Mouse (Mus musculus) midbrain, embryonic 16.5 days (tissue): ENCODE results near the gene Dnajb5. TPM values are rescaled to one million over a fixed set of nuclear protein-coding genes. Genes with fewer than 3 reads are reported as not detected.

Experiments used
- ATAC-seq: fragments of 200-750 bp; cut with Nextera tagmentation; 2 replicates; pipeline ENCODE4 v1.8.0; 2017; ENCODE audit warnings: moderate TSS enrichment
- H3K27ac ChIP-seq: fragments of 300-500 bp; sonication (generic); 2 replicates; pipeline ENCODE4 v1.5.1; 2014; ENCODE audit warnings: mild to moderate bottlenecking, low read length, mixed read lengths
- H3K27me3 ChIP-seq: fragments of 300-500 bp; sonication (generic); 2 replicates; pipeline ENCODE4 v1.6.1; 2014; ENCODE audit warnings: low read depth, low read length, mixed read lengths; ENCODE audit not compliant: control insufficient read depth, insufficient read depth
- H3K36me3 ChIP-seq: fragments of 300-500 bp; sonication (generic); 2 replicates; pipeline ENCODE4 v1.6.1; 2014; ENCODE audit warnings: mild to moderate bottlenecking, low read length, moderate library complexity, mixed read lengths; ENCODE audit not compliant: control insufficient read depth, insufficient read depth
- H3K4me1 ChIP-seq: fragments of 300-500 bp; sonication (generic); 2 replicates; pipeline ENCODE4 v1.6.1; 2014; ENCODE audit warnings: mild to moderate bottlenecking, low read length, mixed read lengths; ENCODE audit not compliant: control insufficient read depth, insufficient read depth
- H3K4me2 ChIP-seq: fragments of 300-500 bp; sonication (generic); 2 replicates; pipeline ENCODE4 v1.6.1; 2014; ENCODE audit warnings: mild to moderate bottlenecking, low read length, mixed read lengths
- H3K4me3 ChIP-seq: fragments of 300-500 bp; sonication (generic); 2 replicates; pipeline ENCODE4 v1.5.1; 2014; ENCODE audit warnings: low read depth, mild to moderate bottlenecking, low read length, moderate library complexity, mixed read lengths
- H3K9ac ChIP-seq: fragments of 300-500 bp; sonication (generic); 2 replicates; pipeline ENCODE4 v1.6.1; 2014; ENCODE audit warnings: low read depth, low read length, mixed read lengths
- H3K9me3 ChIP-seq: fragments of 300-500 bp; sonication (generic); replicated peaks from 2 replicates; pipeline ENCODE4 v1.6.1; 2014; ENCODE audit warnings: mild to moderate bottlenecking, low read length, mixed read lengths; ENCODE audit not compliant: control insufficient read depth, poor library complexity, severe bottlenecking
- WGBS: fragments of 180-500 bp; shearing (Covaris S2); extraction: QIAGEN DNeasy Blood & Tissue Kit; methylation state at CpG from one replicate; pipeline ENCODE4 v1.1.7; 2014; 5-methylcytosine and 5-hydroxymethylcytosine counted together
- polyA plus RNA-seq: library from polyadenylated mRNA; unstranded; fragments of >200 nt; fragmentation: Nextera tagmentation; extraction: Ambion mirVana; gene quantifications from 2 replicates; pipeline ENCODE4 v1.2.1, GENCODE M21; 2015

Gene Dnajb5
- polyA plus RNA-seq, 1 experiment from 2014 or later, result 53.8 TPM

DNA sequence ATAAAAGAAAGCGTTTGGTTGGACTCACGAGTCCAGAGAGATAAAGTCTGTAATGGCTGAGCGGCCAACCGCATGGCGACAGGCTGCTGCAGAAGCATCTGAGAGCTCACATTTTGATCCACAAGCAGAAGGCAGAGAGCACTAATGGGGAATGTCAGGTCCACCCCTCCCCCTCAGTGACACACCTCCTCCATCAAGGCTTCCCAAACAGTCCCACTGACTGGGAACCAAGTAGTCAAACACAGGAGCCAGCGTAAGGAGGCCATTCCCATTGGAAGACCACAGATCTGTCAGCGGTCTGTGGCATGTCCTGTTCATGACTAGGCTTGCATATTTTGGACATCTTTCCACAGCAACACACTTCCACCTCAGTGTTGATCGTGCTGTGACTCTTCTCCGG is 20.7 kb upstream of the Dnajb5 start:
- Histone ChIP-seq H3K27ac (no peak overlapping the region), H3K4me1 (peaks cover 5% of the 10 kb centered on the region; the same call in 1 of the 2 replicates), H3K4me2 (no peak overlapping the region), H3K27me3 (no peaks in the 10 kb centered on the region), H3K4me3 (no peak overlapping the region), H3K9ac (no peak overlapping the region), H3K36me3 (no peaks in the 10 kb centered on the region), H3K9me3 (0 out of 2 replicates have a peak, but pooled peaks cover 2% of the 10 kb centered on the region)
- WGBS, result 93% methylated on average over 9 of the region's 9 CpGs
- ATAC-seq, result no peak

DNA sequence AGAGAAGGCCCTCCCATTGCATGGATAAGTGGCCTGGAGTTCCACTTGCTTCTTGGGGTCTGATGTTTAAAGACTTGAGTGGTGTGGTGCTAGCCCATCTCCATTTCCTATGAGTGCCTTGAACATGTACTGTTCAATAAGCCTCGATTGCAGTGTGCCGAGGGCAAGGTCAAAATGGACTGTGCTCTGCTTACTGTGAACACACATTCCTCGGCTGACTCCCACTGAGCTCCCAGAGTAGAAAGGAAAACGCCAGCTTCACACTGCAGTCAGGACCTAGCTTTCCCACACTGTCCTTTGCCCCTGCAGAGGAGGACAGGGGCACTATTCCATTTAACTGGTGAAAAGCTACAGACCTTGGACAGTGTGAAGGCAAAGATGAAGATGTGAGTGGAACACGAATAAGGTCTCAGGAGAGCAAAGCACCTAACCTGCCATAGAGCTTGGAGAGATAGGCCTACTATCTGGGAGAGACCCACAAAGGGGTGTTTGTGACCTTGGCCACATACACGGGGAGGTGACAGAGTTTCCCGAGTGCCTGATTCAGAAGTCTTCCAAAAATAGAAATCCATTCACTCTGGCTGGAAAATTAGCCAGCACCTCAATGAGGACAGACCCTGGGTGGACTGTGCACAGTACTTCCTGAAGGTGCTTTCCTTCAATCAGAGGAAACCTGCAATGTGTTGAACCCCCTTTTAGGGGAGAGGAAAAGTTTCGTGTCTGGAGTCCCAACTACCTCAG is 17.2 kb upstream of the Dnajb5 start:
- no peak overlapping the region for H3K4me2 ChIP-seq
- H3K9ac ChIP-seq, result no peak overlapping the region
- no peak for ATAC-seq
- H3K4me3 ChIP-seq, result no peak overlapping the region
- 0 out of 2 replicates have a peak, but pooled peaks cover 2% of the 10 kb centered on the region for H3K9me3 ChIP-seq
- no peaks in the 10 kb centered on the region for H3K27me3 ChIP-seq
- 64% methylated on average over 8 of the region's 8 CpGs for WGBS
- H3K27ac ChIP-seq, result no peak overlapping the region
- no peaks in the 10 kb centered on the region for H3K36me3 ChIP-seq
- H3K4me1 ChIP-seq, result peaks cover 5% of the 10 kb centered on the region; the same call in 1 of the 2 replicates

DNA sequence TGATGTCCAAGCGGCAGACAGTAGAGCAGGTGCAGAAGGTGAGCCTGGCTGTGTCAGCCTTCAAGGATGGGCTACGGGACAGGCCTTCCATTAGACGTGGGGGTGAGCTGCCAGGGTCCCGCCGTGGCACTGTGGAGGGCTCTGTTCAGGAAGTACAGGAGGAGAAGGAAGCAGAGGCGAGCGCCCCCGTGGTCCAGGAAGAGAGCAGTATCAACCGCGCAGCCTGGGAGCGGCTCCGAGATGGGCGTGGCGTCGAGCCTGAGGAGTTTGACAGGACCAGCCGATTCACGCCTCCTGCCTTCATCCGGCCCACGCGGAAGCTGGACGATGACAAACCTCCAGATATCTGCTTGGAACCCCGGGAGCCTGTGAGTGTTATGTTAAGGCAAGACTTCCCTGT is 16.0 kb upstream of the Dnajb5 start:
- Histone ChIP-seq H3K9ac (no peak overlapping the region), H3K9me3 (no peaks in the 10 kb centered on the region), H3K4me1 (peaks cover 5% of the 10 kb centered on the region; the same call in 1 of the 2 replicates), H3K4me2 (peak overlapping the region; percentile 32), H3K4me3 (no peak overlapping the region), H3K36me3 (no peaks in the 10 kb centered on the region; the same call in 1 of the 2 replicates), H3K27me3 (no peaks in the 10 kb centered on the region), H3K27ac (no peak overlapping the region)
- peak; percentile 64; the same call in 1 of the 2 replicates for ATAC-seq
- WGBS, result 9% methylated on average over 22 of the region's 22 CpGs

DNA sequence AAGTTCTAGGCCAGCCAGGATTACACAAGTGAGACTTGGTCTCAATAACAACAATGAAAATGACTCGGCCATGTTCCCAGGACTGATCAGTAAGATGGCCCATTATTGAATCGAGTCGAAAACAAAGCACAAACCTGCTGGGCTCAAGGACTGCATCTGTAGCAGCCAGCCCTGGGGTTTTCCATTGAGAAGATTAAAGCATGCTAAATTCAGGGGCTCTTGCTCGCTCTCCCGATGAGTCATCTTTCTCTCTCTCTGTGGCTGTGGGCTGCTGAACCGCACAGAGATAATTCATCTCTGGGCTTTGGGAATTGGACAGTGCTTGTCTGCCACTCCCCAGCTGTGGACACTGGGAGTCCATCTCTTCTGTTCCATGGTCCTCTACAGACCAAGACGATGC is 8.2 kb upstream of the Dnajb5 start:
- ATAC-seq, result no peak
- Histone ChIP-seq H3K4me3 (no peak overlapping the region), H3K4me1 (peaks cover 5% of the 10 kb centered on the region), H3K9ac (no peak overlapping the region), H3K36me3 (peaks cover 9% of the 10 kb centered on the region), H3K9me3 (no peaks in the 10 kb centered on the region), H3K27me3 (no peaks in the 10 kb centered on the region), H3K4me2 (no peak overlapping the region), H3K27ac (no peak overlapping the region)
- 50% methylated on average over 7 of the region's 7 CpGs for WGBS

DNA sequence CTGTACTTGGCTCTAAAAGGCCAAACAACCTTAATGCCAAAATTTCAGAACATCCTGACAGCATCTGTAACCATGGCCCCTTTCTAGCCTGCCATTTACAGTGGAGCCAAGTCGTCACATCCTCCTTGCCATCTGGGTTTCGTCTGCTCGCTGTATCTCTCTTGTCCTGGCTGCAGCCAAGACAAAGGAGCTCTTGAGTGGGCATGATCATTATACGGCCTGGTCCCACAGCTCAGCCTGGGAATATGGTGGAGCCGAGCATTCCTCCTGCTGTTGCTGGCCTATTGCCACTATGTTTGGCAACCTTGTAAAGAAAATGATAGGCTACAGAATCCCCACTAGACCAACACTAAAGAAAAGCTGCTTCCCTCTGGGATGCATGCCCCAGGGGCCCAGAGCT is 6.3 kb upstream of the Dnajb5 start:
- Histone ChIP-seq H3K27ac (no peak overlapping the region), H3K36me3 (peaks cover 9% of the 10 kb centered on the region), H3K4me3 (no peak overlapping the region), H3K9me3 (no peaks in the 10 kb centered on the region), H3K4me1 (peaks cover 20% of the 10 kb centered on the region), H3K4me2 (no peak overlapping the region), H3K27me3 (no peaks in the 10 kb centered on the region), H3K9ac (no peak overlapping the region)
- 58% methylated on average over 5 of the region's 5 CpGs for WGBS
- no peak for ATAC-seq

DNA sequence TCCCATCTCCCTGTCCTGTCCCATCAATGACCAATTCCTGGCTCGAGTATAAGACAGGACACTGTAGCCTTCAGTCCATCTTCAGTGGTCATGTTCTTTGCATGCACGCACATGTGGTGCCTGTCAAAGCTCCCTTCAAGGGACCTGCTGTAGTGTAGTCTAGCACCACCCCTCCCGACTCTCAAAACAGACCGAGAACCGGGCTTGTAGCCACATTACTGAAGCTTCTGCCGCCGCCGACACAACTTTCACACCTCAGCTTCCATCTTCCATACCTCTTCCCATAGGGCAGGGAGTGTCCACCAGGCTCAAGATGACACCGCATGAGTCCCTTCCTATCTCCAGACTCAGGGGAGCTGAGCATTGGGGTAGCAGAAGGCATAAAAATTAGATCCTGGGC is 5.4 kb upstream of the Dnajb5 start:
- Histone ChIP-seq H3K4me2 (no peak overlapping the region), H3K4me1 (peaks cover 28% of the 10 kb centered on the region), H3K9me3 (no peaks in the 10 kb centered on the region), H3K4me3 (no peak overlapping the region), H3K27ac (no peak overlapping the region), H3K36me3 (peaks cover 4% of the 10 kb centered on the region; the same call in 1 of the 2 replicates), H3K27me3 (no peaks in the 10 kb centered on the region), H3K9ac (no peak overlapping the region)
- 93% methylated on average over 9 of the region's 9 CpGs for WGBS
- ATAC-seq, result no peak

DNA sequence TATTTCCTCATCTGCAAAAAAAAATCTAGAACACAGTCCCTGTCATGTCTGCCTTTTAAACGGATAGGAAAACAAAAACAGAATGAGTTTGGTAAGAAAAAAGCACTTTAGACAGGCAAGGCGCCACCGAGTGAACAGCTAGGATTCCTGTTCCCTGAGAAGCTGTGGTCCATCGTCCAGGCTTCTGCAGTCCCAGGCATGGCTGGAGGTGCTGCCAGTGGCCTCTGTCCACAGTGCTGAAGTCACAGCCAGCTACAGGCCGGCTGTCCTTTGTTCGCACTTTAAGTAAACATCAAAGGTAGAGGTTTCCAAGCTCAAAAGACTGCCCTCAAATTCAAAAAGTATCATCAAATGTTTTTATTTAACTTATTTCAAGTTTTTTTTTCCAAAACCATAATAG is 4.6 kb upstream of the Dnajb5 start:
- no peak for ATAC-seq
- WGBS, result 14% methylated on average over 6 of the region's 6 CpGs
- H3K9me3 ChIP-seq, result no peaks in the 10 kb centered on the region
- H3K4me3 ChIP-seq, result no peak overlapping the region
- 0 out of 2 replicates have a peak, but pooled peaks cover 3% of the 10 kb centered on the region for H3K36me3 ChIP-seq
- no peak overlapping the region for H3K9ac ChIP-seq
- no peak overlapping the region for H3K4me2 ChIP-seq
- no peak overlapping the region for H3K27ac ChIP-seq
- no peaks in the 10 kb centered on the region for H3K27me3 ChIP-seq
- peaks cover 30% of the 10 kb centered on the region for H3K4me1 ChIP-seq

DNA sequence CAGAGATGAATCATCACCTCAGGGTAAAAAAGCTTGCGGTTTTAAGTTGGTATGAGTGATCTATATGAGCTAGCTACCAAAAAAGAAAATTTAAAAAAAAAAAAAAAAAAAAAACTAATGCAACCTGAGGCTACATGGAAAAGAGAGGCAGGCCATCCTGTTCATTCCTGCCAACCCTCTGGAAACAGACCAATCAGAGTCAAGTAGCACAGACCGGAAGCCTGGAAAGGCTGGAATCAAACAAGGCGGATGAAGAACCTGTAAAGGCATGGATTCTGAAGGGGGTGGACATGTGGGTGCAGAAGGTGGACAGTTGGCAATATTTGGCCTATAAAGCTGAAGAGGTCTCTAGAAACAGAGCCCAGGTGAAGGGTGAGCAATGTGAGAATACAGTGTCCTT is 4.2 kb upstream of the Dnajb5 start:
- 0 out of 2 replicates have a peak overlapping the region, but pooled peaks have one; percentile 5 for H3K27ac ChIP-seq
- no peaks in the 10 kb centered on the region for H3K9me3 ChIP-seq
- no peaks in the 10 kb centered on the region for H3K27me3 ChIP-seq
- WGBS, result 86% methylated on average over 3 of the region's 3 CpGs
- peaks cover 30% of the 10 kb centered on the region for H3K4me1 ChIP-seq
- no peak overlapping the region for H3K4me2 ChIP-seq
- no peaks in the 10 kb centered on the region for H3K36me3 ChIP-seq
- H3K4me3 ChIP-seq, result no peak overlapping the region
- no peak overlapping the region for H3K9ac ChIP-seq
- no peak for ATAC-seq

DNA sequence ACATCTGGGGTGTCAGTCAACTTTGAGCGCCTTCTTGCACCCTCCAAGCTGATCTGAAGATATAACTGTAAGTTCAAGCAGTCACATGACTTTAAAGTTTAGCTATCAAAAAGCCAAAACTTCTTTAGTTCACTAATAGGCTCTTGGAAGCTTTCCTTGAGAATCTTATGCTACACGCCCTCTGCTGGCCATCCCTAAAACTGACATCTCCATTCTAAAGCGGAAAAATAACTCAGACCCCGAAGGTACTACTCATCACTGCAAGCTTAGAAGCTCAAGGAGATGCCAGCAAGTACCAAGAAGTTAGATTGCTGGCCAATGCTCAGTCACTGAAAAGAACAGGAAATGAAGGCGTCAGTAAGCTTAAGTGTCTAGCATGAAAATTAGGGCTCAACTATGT is 3.7 kb upstream of the Dnajb5 start:
- WGBS, result 4% methylated on average over 5 of the region's 5 CpGs
- no peaks in the 10 kb centered on the region for H3K9me3 ChIP-seq
- peak overlapping the region; percentile 44 for H3K4me2 ChIP-seq
- H3K4me3 ChIP-seq, result no peak overlapping the region
- no peaks in the 10 kb centered on the region for H3K36me3 ChIP-seq
- ATAC-seq, result no peak
- peak overlapping the region; percentile 93 for H3K27ac ChIP-seq
- H3K9ac ChIP-seq, result peak overlapping the region; percentile 37; the same call in 1 of the 2 replicates
- H3K27me3 ChIP-seq, result no peaks in the 10 kb centered on the region
- peaks cover 30% of the 10 kb centered on the region for H3K4me1 ChIP-seq
